Mouse (Mus musculus): ENCODE results near the gene Usp1. TPM values are rescaled to one million over a fixed set of nuclear protein-coding genes. Genes with fewer than 3 reads are reported as not detected.

Usp1 gene
- polyA plus RNA-seq, 1 experiment from 2014 or later: 82.6 TPM

Other genes with a start within 250 kb of the Usp1 start
- gene L1td1, start 197.1 kb upstream of the Usp1 start, polyA plus RNA-seq (2015; fragmentation: Nextera tagmentation; extraction: Ambion mirVana): 0.14 and 0.29 TPM in 2 replicates
- 1.4 and 1.9 TPM in 2 replicates for gene Kank4, start 106.3 kb upstream of the Usp1 start, polyA plus RNA-seq (2015; fragmentation: Nextera tagmentation; extraction: Ambion mirVana)
- not detected in 2 replicates for gene I0C0044D17Rik, start 100.0 kb upstream of the Usp1 start, polyA plus RNA-seq (2015; fragmentation: Nextera tagmentation; extraction: Ambion mirVana)
- gene Angptl3, start 107.1 kb downstream of the Usp1 start, polyA plus RNA-seq (2015; fragmentation: Nextera tagmentation; extraction: Ambion mirVana): 0.57 and 1.6 TPM in 2 replicates
- gene Dock7, start 197.1 kb downstream of the Usp1 start, polyA plus RNA-seq (2015; fragmentation: Nextera tagmentation; extraction: Ambion mirVana): 40.4 and 45.9 TPM in 2 replicates

Measured in limb, embryonic 15.5 days (tissue).